Mouse (Mus musculus) liver, adult 10 weeks (tissue): ENCODE results near the gene 1700080O16Rik. TPM values are rescaled to one million over a fixed set of nuclear protein-coding genes. Genes with fewer than 3 reads are reported as not detected.

Experiments
- polyA plus RNA-seq: library from polyadenylated mRNA; stranded (reverse); fragments of 350-450 nt; fragmentation: Illumina TruSeq; extraction: RNeasy Lipid Tissue Mini Kit (QIAGEN cat#74804); gene quantifications from one replicate; pipeline ENCODE4 v1.2.3, GENCODE M21; 2014; ENCODE audit warnings: low read depth, low replicate concordance

Gene 1700080O16Rik
- not detected for polyA plus RNA-seq

DNA sequence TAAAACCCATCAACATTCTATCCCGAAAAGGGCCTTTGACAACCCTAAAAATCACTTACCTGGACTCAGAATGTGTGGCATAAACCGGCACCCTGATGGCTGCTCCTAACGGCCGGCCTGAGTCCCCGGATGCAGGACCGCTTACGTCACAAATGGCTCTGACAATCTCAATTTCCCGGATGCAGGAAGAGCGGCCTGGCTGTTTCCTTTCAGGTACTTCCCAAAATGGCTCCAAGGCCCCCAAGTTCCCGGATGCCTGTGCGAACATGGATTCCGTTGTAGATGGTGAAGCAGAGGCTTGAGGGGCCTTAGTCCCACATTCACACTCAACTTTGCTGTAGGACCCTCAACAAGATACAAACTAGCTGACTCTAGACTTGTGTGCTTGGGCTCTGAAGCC, at the start of gene 1700080O16Rik:
Gene 1700080O16Rik (minus strand): TSS at position 101 of the 400 bp plus-strand sequence.

Other genes starting within 250 kb of the 1700080O16Rik start
- gene Usp26, start 171.5 kb downstream of the 1700080O16Rik start, polyA plus RNA-seq, result not detected
- 27.3 TPM for gene Gpc4, start 192.5 kb upstream of the 1700080O16Rik start, polyA plus RNA-seq